Mouse (Mus musculus) stomach, embryonic 14.5 days (tissue): ENCODE measurements around the gene Apol6. TPM values are rescaled to one million over a fixed set of nuclear protein-coding genes. Genes with fewer than 3 reads are reported as not detected.

Source experiments
- ATAC-seq: fragments of 200-750 bp; cut with Nextera tagmentation; 2 replicates; pipeline ENCODE4 v1.8.0; 2017; ENCODE audit warnings: low read depth, moderate TSS enrichment; ENCODE audit not compliant: insufficient number of reproducible peaks, insufficient read depth, low FRiP score
- H3K27ac ChIP-seq: fragments of 300-500 bp; sonication (generic); 2 replicates; pipeline ENCODE4 v1.5.1; 2014; ENCODE audit warnings: mild to moderate bottlenecking, low read length, moderate library complexity, mixed read lengths
- H3K27me3 ChIP-seq: fragments of 300-500 bp; sonication (generic); 2 replicates; pipeline ENCODE4 v1.6.1; 2014; ENCODE audit warnings: low read length, control low read depth, mixed read lengths; ENCODE audit not compliant: control insufficient read depth, insufficient read depth
- H3K36me3 ChIP-seq: fragments of 300-500 bp; sonication (generic); 2 replicates; pipeline ENCODE4 v1.6.1; 2014; ENCODE audit warnings: mild to moderate bottlenecking, control low read depth, low read length, moderate library complexity, mixed read lengths; ENCODE audit not compliant: control insufficient read depth, insufficient read depth
- H3K4me1 ChIP-seq: fragments of 300-500 bp; sonication (generic); 2 replicates; pipeline ENCODE4 v1.6.1; 2014; ENCODE audit warnings: low read length, control low read depth, mixed read lengths; ENCODE audit not compliant: control insufficient read depth, insufficient read depth
- H3K4me2 ChIP-seq: fragments of 300-500 bp; sonication (generic); replicated peaks from 2 replicates; pipeline ENCODE4 v1.6.1; 2014; ENCODE audit warnings: low read depth, low read length, control low read depth
- H3K4me3 ChIP-seq: fragments of 300-500 bp; sonication (generic); 2 replicates; pipeline ENCODE4 v1.5.1; 2014; ENCODE audit warnings: low read depth, low read length, control low read depth
- H3K9ac ChIP-seq: fragments of 300-500 bp; sonication (generic); replicated peaks from 2 replicates; pipeline ENCODE4 v1.6.1; 2014; ENCODE audit warnings: low read depth, mild to moderate bottlenecking, control low read depth, low read length, moderate library complexity, mixed read lengths
- H3K9me3 ChIP-seq: fragments of 300-500 bp; sonication (generic); 2 replicates; pipeline ENCODE4 v1.6.1; 2016; ENCODE audit warnings: low read depth, low read length, control low read depth; ENCODE audit not compliant: control insufficient read depth
- WGBS: fragments of 180-500 bp; shearing (Covaris S2); extraction: QIAGEN DNeasy Blood & Tissue Kit; methylation state at CpG from one replicate; pipeline ENCODE4 v1.1.7; 2014; 5-methylcytosine and 5-hydroxymethylcytosine counted together
- polyA plus RNA-seq: library from polyadenylated mRNA; unstranded; fragments of >200 nt; fragmentation: Nextera tagmentation; extraction: Ambion mirVana; gene quantifications from 2 replicates; pipeline ENCODE4 v1.2.1, GENCODE M21; 2014

The Apol6 gene
- polyA plus RNA-seq, 1 experiment from 2014 or later = 0.12 TPM

DNA sequence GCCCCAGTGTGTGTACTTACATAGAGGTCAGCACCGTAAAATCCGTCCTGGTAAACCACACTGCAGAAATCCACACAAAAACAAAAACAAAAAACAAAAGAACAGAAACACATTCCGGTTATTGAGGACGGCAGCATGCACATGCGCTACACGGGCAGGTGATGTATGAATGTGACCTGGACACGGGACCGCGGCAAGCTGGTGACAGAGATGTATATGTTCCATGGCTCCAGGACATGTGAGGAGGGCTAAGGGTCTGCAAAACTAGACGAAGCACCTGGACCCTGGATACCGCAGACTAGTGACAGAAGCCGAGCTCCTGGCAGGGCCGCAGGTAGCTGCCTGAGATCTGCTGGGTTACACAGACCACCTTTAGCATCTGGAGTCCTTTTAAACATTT lies 49.9 kb downstream of the Apol6 start:
- WGBS = 91% methylated on average over 13 of the region's 13 CpGs
- Histone ChIP-seq H3K27ac (no peak overlapping the region), H3K4me3 (no peak overlapping the region), H3K9ac (no peak overlapping the region), H3K9me3 (no peaks in the 10 kb centered on the region), H3K27me3 (no peaks in the 10 kb centered on the region), H3K36me3 (peaks cover 49% of the 10 kb centered on the region), H3K4me1 (no peaks in the 10 kb centered on the region), H3K4me2 (no peak overlapping the region)
- no peak for ATAC-seq

DNA sequence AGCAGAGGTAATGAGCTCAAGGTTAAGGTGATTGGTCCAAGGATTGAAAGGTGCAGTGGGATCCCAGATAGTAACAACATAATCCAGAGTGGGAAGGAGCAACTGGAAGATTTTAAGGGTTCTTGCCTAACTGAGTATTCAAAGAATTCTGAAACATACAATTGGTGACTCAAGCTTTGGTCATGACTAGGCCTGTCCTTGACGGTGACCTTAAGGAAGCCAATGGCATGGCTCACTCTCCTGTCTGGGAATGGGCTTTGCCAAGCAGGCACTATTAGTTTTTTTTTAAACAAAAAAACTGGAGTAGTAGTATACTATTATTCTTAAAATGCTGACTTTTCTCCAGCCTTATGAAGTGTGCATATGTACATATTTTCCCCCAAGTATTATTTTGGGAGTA lies 50.7 kb downstream of the Apol6 start:
- Histone ChIP-seq H3K27ac (no peak overlapping the region), H3K4me3 (no peak overlapping the region), H3K27me3 (no peaks in the 10 kb centered on the region), H3K9ac (no peak overlapping the region), H3K4me2 (no peak overlapping the region), H3K36me3 (peaks cover 50% of the 10 kb centered on the region), H3K9me3 (no peaks in the 10 kb centered on the region), H3K4me1 (no peaks in the 10 kb centered on the region)
- ATAC-seq = no peak
- 91% methylated on average over 1 of the region's 1 CpGs for WGBS

DNA sequence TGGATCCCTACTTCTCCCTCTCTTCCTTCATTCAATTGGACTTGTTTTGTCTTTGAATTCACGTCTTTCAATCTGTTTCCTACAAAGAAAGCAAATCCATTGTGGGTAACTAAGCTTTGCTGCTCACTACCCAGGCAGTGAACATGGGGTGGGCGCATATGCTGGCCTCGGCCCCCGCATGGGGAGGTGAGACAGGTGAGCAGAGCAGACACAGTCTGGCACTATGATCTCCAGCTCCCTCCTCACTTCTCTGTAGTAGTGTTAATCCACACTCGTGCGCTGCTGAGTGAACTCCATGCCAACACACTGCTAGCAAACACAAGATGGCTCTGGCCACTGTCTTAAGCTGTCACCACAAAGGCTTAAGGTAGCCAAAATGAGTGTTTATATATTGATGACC lies 52.8 kb downstream of the Apol6 start:
- Histone ChIP-seq H3K4me2 (no peak overlapping the region), H3K4me1 (no peaks in the 10 kb centered on the region), H3K27me3 (no peaks in the 10 kb centered on the region), H3K36me3 (peaks cover 52% of the 10 kb centered on the region), H3K27ac (no peak overlapping the region), H3K4me3 (no peak overlapping the region), H3K9ac (no peak overlapping the region), H3K9me3 (no peaks in the 10 kb centered on the region)
- ATAC-seq = no peak
- 94% methylated on average over 6 of the region's 6 CpGs for WGBS

DNA sequence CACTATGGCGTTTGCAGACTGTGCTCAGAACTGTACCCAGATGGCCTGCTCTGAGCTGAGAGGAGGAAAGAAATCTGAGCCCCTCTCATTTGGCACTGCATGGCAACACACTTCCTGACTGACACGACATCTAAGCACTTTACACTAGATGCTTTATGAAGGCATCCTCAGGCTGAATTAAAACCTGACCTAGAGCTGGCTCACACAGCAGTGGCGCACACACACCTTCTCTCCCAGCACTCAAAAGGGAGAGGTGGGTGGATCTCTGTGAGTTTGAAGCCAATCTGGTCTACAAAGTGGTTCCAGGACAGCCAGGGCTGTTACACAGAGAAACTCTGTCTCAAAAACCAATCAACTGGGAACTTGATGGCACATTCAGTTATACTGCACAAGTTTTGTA lies 55.2 kb downstream of the Apol6 start:
- no peak for ATAC-seq
- Histone ChIP-seq H3K27ac (no peak overlapping the region), H3K4me3 (no peak overlapping the region), H3K9me3 (no peaks in the 10 kb centered on the region), H3K4me1 (peaks cover 8% of the 10 kb centered on the region; the same call in 1 of the 2 replicates), H3K4me2 (no peak overlapping the region), H3K9ac (no peak overlapping the region), H3K27me3 (no peaks in the 10 kb centered on the region), H3K36me3 (peaks cover 43% of the 10 kb centered on the region)
- WGBS = 63% methylated on average over 3 of the region's 3 CpGs

DNA sequence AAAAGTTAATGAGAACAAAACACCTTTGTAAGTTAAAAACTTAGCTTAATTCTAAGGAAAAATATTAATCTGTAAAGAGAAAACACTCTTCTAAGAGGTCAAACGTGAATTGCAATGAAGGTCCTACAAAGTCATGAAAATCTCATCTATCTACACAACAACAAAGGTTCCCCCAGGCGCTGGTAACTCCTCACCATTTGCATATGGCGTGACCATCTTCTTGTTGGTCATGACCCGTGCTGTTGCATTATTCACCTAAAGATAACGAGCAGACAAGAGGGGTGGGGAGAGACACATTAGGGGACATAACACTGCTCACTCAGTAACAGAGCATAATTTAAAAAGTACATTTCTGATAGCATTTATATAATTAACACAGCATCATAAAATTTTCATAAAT lies 58.2 kb downstream of the Apol6 start:
- Histone ChIP-seq H3K4me2 (no peak overlapping the region), H3K9me3 (no peaks in the 10 kb centered on the region), H3K4me1 (peaks cover 23% of the 10 kb centered on the region; the same call in 1 of the 2 replicates), H3K4me3 (no peak overlapping the region), H3K27me3 (no peaks in the 10 kb centered on the region), H3K9ac (no peak overlapping the region), H3K36me3 (peaks cover 29% of the 10 kb centered on the region), H3K27ac (no peak overlapping the region)
- WGBS = 85% methylated on average over 5 of the region's 5 CpGs
- no peak for ATAC-seq

DNA sequence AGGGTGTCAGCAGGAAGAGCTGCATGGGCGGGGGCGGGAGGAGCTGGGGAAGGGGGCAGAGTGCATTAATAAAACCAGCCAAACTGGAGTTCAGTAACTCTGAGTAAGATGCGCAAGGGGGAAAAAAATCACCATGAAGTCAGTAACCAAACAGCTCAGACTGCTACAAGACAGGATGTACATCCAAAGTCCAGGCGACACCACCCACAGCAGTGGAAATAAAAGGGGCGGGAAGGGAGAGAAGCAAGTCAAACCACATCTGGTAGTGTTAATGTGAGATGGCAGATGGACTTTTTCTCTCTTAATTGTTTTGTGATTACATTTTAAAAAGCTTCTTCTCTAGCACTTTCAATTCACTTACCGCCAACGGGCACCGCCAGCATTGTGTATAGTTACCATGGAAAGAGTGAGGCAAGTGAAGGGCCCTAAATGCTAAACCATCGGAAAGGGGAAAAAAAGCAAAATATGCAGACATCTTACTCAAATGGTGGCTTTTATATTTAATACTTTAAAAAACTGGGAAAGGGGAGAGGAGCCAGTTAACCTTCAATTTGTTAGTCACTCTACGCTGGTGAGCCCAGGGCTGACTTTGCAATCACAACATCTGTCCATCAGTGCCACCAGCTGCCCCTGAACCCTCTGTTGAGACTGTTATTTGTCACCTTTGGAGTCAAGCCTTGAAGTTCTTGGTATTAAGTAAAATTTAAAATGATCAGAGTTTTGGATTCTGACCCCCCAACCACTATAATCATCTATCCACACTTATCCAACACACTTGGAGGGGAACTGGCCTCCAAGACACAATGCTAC lies 60.0 kb downstream of the Apol6 start:
- H3K4me1 ChIP-seq = peaks cover 23% of the 10 kb centered on the region; the same call in 1 of the 2 replicates
- H3K27ac ChIP-seq = peak overlapping the region; percentile 39; the same call in 1 of the 2 replicates
- H3K9me3 ChIP-seq = no peaks in the 10 kb centered on the region
- peaks cover 13% of the 10 kb centered on the region; the same call in 1 of the 2 replicates for H3K36me3 ChIP-seq
- H3K9ac ChIP-seq = no peak overlapping the region
- H3K27me3 ChIP-seq = no peaks in the 10 kb centered on the region
- no peak; the same call in 1 of the 2 replicates for ATAC-seq
- WGBS = 47% methylated on average over 10 of the region's 10 CpGs
- H3K4me3 ChIP-seq = no peak overlapping the region
- H3K4me2 ChIP-seq = no peak overlapping the region

DNA sequence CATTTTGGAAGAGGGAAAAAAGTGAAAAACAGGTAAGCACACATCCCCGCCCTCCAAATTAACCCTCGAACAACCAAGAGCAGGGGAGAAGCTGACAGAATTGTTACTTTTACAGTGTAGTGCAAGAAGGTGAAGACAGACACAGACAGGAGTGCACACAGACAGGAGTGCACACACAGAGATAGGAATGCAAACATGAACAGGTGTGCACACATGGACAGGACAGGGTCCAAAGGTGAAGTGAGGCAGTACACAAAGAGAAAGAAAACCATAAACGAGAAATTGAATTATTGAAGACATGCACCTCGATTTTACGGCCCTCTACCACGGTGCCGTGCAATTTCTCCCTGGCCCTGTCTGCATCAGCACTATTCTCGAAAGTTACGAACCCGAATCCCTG lies 60.7 kb downstream of the Apol6 start:
- Histone ChIP-seq H3K4me2 (no peak overlapping the region), H3K4me1 (peaks cover 23% of the 10 kb centered on the region; the same call in 1 of the 2 replicates), H3K9me3 (no peaks in the 10 kb centered on the region), H3K36me3 (peaks cover 13% of the 10 kb centered on the region; the same call in 1 of the 2 replicates), H3K27me3 (no peaks in the 10 kb centered on the region), H3K27ac (no peak overlapping the region), H3K9ac (no peak overlapping the region), H3K4me3 (no peak overlapping the region)
- ATAC-seq = no peak
- WGBS = 64% methylated on average over 10 of the region's 10 CpGs
